In the genomic region with DNA sequence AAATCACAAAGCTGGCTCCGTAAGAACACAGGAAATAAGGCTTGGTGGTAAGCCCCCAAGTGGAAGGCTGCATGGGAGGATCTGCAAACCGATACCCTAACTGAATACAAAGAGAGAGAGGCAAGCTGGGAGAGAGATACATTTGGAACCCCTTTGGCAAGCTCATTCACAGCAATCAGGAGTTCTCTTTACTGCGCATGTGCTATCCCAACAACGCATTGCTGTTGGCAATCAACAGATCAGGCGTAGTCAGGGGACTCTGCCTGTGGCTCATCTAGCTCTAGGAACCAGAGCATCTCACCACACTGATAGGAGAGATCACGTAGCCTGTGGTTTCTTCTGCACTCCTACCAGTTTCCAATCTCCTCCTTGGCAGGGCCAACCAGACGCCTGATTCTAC, we compare ENCODE assay signal across 26 mouse cellular contexts.
"Had no signal": no experiment of that assay in that cellular context is flagged by ENCODE, and none has a peak within 500 bp of the region (broad histone marks: within the 10 kb centered on the region; RNA-seq: fewer than 3 reads in every experiment).

No protein-coding gene starts in this region.

- H3K9me3 ChIP-seq: limb, embryonic 10.5 days; limb, embryonic 13.5 days; liver, embryonic 15.5 days; lung, embryonic 15.5 days; midbrain, embryonic 10.5 days; neural tube, embryonic 12.5 days; neural tube, embryonic 15.5 days; stomach, embryonic 15.5 days had no signal

- H3K9ac ChIP-seq: limb, embryonic 13.5 days; liver, embryonic 12.5 days; liver, embryonic 15.5 days; lung, embryonic 15.5 days; neural tube, embryonic 12.5 days; neural tube, embryonic 15.5 days; stomach, embryonic 15.5 days had no signal

- H3K27me3 ChIP-seq: limb, embryonic 13.5 days; liver, embryonic 12.5 days; liver, embryonic 15.5 days; lung, embryonic 15.5 days; megakaryocyte, embryonic 14.5 days; neural tube, embryonic 12.5 days; neural tube, embryonic 15.5 days; stomach, embryonic 15.5 days had no signal

- H3K4me3 ChIP-seq: left cerebral cortex, adult 2 months; limb, embryonic 10.5 days; limb, embryonic 13.5 days; liver, embryonic 12.5 days; liver, embryonic 15.5 days; lung, embryonic 15.5 days; megakaryocyte, embryonic 14.5 days; midbrain, embryonic 10.5 days; neural tube, embryonic 12.5 days; neural tube, embryonic 15.5 days; stomach, embryonic 15.5 days had no signal

- DNase-seq: kidney, adult 18-20 months; kidney, adult 9 months; kidney, postnatal 14 days; kidney, postnatal 4 days; liver; lung, adult 18-20 months; lung, postnatal 10 days; lung, postnatal 36 days; midbrain, embryonic 14.5 days; right cerebral cortex, postnatal 25 days; spleen, adult 18-20 months; thymus, adult 18-20 months; thymus, postnatal 36 days had no signal

- H3K36me3 ChIP-seq: limb, embryonic 10.5 days; limb, embryonic 13.5 days; liver, embryonic 12.5 days; liver, embryonic 15.5 days; lung, embryonic 15.5 days; midbrain, embryonic 10.5 days; neural tube, embryonic 12.5 days; neural tube, embryonic 15.5 days; stomach, embryonic 15.5 days had no signal

- H3K27ac ChIP-seq: left cerebral cortex, adult 2 months; limb, embryonic 10.5 days; limb, embryonic 13.5 days; liver, embryonic 12.5 days; liver, embryonic 15.5 days; lung, embryonic 15.5 days; midbrain, embryonic 10.5 days; neural tube, embryonic 12.5 days; neural tube, embryonic 15.5 days; stomach, embryonic 15.5 days had no signal

- ATAC-seq: inflammation-experienced regulatory T-cells, adult 6 months; intestine, embryonic 16.5 days; liver, embryonic 12.5 days had no signal

- H3K4me1 ChIP-seq: limb, embryonic 10.5 days; limb, embryonic 13.5 days; liver, embryonic 12.5 days; liver, embryonic 15.5 days; lung, embryonic 15.5 days; megakaryocyte, embryonic 14.5 days; midbrain, embryonic 10.5 days; neural tube, embryonic 12.5 days; stomach, embryonic 15.5 days had no signal

- H3K4me2 ChIP-seq: limb, embryonic 13.5 days; liver, embryonic 12.5 days; liver, embryonic 15.5 days; lung, embryonic 15.5 days; neural tube, embryonic 12.5 days; neural tube, embryonic 15.5 days; stomach, embryonic 15.5 days had no signal
